Mouse (Mus musculus) frontal cortex, postnatal 10 days (tissue): ENCODE data around the gene Rsf1.

Experiments
- DNase-seq, 2 experiments: peaks; one replicate each; pipeline ENCODE4 v3.0.0; 2022; ENCODE audit warnings: low spot score in 2 of 2, mixed read lengths in 1 of 2

The Rsf1 gene

DNA sequence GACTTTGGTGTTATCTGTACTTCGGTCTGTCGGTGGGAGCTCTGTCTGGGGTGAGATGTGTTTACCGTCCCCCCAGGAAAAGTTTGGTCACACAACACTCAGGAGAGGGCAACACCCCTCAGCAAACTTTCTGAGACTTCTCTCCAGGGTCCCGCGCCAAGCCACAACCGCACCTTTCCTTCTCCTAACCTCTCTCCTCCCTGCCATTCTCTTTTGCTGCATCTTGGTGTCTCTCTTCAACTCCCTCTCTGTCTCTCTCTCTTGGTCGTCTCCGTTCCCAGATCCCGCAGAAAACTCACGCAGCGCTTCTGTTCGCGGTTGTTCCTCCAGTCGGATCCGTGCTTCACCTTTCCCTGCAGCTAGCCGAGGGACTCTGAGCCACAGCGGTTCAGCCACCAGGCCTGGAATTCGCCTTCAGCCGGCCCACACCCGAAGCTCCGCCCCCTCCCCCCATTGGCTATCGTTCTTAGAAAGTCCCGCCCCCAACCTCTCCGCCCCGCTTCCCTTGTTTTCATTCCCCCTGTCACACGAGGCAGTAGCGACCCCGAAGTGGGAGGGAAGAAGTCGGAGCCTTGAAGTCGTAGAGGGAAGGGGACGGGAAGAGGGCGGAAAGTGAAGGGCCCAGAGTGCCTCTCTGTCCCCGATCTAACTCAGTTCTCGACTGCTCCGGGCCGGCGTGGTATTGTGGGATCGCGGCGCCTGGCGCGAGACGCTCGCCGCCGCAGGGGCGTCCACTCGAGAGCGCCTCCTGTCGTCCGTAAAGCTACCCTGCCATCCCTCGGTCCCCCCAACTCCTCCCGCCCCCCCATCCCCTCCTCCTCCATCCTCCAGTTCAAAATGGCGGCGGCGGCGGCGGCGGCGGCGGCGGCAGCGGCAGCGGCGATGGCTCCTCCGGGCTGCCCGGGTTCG lies at the start of gene Rsf1, which contains the start of gene Aamdc:
TSS of gene Rsf1 (plus strand) at position 823 of the 909 bp plus-strand sequence.
TSS of gene Aamdc (minus strand) at position 431 of the 909 bp plus-strand sequence.
- DNase-seq, result peak; percentile 91 to 94

DNA sequence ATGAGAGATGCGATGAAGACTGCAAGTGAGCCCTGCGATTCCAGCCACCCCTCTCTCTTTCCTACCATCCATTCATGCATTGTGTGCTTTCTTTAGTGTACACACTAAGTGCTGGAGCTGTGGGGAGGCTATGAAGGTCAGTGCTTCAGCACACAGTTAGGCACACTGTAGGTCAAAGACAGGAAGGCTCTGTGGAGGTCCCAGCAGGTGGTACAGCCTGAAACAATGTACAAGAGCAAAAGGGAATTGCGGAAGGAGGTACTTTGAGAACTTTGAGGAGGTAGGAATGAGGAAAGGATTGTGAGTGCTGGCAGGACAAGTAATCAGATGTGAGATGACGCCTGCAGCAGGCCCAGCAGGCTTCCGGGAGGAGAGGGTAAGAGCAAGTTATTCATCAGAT lies 44.2 kb upstream of the Rsf1 start:
- no peak for DNase-seq

DNA sequence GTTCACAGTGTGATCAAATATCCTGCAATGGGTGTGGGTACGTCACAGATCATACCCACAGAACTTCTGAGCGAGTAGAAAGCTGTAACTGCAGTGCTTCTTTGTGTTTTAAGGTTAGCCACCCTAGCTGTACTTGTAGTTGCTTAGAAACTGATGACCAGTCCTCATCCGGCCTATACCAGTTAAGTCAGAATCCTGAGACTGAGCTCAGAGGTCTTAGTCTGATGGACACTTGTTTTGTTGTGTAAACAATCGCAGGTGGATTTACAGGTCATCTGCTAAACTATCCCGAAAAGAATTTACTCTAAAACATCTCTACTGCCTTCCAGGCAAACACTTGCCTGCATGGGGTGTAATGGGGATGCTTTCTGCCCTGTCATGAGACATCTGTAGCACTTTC lies 43.1 kb upstream of the Rsf1 start:
- DNase-seq, result no peak

GRCm38 (mm10) chr7:97546462-97546861 lies 33.2 kb upstream of the Rsf1 start:
- no peak for DNase-seq

- no peak for DNase-seq
These were observed 30.4 kb upstream of the Rsf1 start for GRCm38 (mm10) chr7:97549301-97549700.

GRCm38 (mm10) chr7:97550673-97551072 lies 29.0 kb upstream of the Rsf1 start:
- no peak for DNase-seq

DNA sequence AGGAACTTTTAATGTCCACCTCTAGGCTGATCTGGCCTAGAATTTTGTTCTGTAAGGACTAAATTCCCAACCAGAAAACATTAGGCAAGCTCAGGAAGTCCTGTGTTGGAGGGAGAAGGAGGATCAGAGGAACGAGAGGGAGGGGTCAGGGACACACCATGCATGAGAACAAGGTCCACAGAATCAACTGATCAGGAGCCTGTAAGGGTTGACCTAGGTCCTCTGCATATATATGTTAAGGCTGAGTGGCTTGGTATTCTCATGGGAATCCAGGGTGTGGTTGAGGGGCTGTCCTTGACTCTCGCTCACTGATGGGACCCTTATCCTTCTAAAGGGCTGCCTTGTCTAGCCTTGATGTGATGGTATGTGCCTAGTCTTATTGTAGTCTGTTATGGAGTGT lies 16.1 kb upstream of the Rsf1 start:
- DNase-seq, result no peak

GRCm38 (mm10) chr7:97569372-97569771 lies 10.3 kb upstream of the Rsf1 start:
- DNase-seq, result no peak

DNA sequence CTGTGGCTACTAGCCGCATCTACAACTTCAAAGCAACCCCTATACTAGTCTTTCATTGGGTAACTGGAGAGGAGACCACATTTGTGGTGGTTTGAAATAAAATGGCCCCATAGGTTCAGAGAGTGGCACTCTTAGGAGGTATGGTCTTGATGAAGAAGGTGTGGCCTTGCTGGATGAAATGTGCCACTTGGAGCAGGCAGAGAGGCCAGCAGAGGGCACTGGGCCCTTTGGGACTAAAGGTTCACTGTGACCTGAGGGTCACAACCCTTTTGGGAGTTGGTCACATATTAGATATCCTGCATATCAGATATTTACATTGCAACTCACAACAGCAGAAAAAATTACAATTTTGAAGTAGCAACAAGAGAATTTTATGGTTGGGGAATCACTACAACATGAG lies 9.3 kb upstream of the Rsf1 start:
- DNase-seq, result no peak

DNA sequence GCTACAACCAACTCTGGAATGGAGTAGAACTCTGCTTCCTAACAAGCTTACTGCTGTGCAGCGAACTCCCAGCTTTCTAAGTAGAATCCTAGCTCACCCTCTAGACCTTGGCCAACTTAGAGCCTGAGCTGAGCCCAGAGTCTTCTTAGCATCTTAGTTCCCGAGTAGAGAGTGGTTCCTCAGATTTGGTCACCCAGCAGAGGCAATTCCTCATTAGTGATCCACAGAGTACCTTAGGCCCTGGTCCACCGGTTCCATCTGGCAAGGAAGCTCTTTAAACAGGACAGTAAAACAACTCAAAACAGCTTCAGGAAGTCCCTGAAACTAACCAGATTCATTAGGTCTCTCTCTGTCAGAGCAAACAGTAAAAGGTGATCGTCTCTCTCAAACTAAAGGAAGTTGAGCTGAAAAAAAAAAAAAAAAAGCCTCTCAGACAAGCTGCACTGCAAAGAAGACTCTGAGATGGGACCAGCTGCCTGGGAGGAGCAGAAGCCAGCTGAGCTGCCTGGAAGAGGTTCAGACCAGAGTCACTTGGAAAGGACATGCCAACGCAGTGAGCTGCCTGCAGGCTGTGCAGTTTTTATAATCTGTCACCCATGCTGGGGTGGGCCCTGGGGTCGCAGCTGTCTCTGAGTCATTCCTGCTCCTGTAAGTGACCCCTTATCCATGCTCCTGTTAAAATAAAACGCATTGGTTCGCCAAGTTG lies 1.2 kb upstream of the Rsf1 start:
- DNase-seq, result peak; percentile 24 to 58

DNA sequence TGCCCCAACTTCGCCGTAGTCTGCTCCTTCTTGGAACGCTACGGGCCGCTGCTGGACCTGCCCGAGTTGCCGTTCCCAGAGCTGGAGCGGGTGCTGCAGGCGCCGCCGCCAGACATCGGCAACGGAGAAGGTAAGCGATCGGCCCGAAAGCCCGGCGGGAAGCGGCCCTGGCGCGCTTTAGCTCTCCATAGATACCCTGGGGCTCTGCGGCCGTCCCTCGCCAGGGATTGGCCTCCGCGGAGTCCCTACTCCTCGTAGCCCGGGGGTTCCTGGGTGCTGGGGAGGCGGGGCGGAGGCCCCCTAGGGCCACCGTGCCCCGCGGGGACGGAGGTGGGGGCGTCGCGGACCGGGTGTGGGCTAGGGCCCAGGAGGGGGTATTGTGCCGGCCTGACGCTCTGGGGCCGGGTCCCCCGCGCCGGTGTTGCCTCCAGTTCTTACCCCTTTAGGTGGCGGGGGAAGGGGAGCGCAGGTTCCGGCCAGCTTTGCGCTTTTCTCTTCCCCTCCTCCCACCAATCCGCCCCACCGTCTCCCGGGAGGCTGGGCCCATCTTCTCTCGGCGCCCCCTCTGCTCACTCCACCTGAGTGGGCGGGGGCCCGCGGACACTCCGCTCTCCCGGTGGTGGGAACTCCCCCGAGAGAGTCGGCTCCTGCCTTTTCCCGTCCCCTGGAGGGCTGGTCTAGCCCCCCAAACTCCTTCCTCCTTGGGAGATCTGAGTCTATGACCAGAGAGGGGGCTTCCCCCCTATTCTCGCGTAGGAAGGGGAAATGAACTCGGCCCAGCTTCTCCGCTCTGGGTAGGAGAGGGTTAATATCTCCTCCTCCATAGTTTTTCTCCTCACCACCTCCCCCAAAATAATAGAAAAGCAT lies 520 bp downstream of the Rsf1 start:
- DNase-seq, result peak; percentile 44 to 57

DNA sequence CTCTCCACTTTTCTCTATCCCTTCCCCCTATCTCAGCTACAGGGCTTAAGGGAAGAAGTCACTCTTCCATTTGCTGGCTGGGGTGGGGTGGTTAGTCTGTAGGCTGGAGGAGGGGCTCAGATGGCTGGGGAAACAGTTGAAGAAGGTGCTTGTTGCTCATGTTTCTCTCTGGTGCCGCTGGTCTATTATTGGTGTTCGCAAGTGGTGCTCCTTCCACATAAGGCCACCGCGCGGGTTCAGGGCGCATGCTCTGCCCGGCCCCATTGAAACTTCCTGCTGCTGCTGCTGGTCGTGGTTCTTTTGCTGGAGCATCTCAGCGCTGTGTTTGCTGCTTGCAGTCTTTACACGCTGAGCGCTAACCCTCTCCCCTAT lies 1.1 kb downstream of the Rsf1 start:
- DNase-seq, result peak; percentile 75 to 78

DNA sequence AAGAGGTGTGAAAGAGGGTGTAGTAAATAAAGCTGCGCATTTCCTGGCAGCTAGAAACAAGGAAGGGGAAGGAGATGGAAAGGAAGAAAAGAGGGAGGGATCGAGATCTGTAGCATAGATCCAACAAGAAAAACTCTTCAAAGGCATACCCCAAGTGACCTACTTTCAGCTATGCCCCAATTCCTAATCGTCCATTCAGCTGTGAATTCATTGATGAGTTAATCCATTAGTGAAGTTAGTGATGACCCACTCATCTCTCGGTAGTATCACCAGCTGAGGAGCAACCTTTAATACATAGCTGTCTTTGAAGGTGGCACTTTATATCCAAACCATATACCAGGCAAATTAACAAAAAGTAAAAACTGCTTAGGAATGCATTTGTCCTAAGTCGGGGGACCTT lies 8.8 kb downstream of the Rsf1 start:
- DNase-seq, result no peak

DNA sequence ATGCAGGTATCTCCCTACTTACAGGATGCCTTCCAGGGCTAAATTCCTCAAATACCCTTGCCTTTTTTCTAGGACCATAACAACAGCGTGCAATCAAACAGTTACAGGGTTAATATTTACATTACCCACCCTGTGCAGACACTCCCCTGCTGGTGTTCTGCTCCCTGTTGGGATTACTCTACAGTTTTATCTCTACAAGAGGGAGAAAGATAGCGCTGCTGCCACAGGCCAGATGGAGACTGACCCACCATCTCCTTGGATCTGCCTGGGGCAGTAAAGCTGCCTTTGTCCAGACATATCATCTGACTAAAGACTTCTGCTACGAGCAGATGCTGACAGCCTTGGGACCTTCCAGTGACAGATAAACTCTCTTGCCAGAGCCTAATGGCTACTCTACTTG lies 10.8 kb downstream of the Rsf1 start:
- DNase-seq, result no peak

- DNase-seq, result no peak
These were observed 11.6 kb downstream of the Rsf1 start for GRCm38 (mm10) chr7:97591336-97591735.

- DNase-seq, result no peak
These were observed 12.7 kb downstream of the Rsf1 start for GRCm38 (mm10) chr7:97592396-97592795.

GRCm38 (mm10) chr7:97593535-97593934 lies 13.8 kb downstream of the Rsf1 start:
- DNase-seq, result no peak

DNA sequence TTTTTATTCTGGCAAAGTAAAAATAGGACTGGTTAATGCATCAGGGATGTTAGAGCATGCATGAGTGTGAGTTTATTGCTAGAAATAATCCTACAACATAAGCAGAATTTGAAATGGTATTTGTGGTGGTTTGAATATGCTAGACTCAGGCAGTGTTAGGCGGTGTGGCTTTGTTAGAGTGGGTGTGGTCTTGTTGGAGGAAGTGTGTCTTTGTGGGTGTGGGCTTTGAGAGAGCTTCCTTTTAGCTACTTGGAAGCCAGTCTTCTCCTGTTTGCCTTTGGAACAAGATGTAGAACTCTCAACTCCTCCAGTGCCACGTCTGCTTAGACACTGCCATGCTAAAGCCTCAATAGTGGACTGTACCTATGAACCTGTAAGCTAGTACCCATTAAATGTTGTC lies 18.9 kb downstream of the Rsf1 start:
- DNase-seq, result no peak

GRCm38 (mm10) chr7:97621346-97621745 lies 41.7 kb downstream of the Rsf1 start:
- DNase-seq, result no peak

- DNase-seq, result no peak
These were observed 43.0 kb downstream of the Rsf1 start for GRCm38 (mm10) chr7:97622676-97623075.

- no peak for DNase-seq
These were observed 43.7 kb downstream of the Rsf1 start for GRCm38 (mm10) chr7:97623402-97623801.

GRCm38 (mm10) chr7:97629351-97629750 lies 49.7 kb downstream of the Rsf1 start:
- no peak for DNase-seq
